Mouse (Mus musculus) CH12.LX (cell line): ENCODE results near the gene Gm5580.

Experiments
- EP300 ChIP-seq: IDR thresholded peaks from 2 replicates; pipeline ENCODE4 v1.6.1; 2011; ENCODE audit warnings: low read length, improper control_type of control experiment
- PAX5 ChIP-seq: IDR thresholded peaks from 2 replicates; pipeline ENCODE4 v1.6.1; 2012; ENCODE audit warnings: low read length, inconsistent platforms, mixed read lengths

DNA sequence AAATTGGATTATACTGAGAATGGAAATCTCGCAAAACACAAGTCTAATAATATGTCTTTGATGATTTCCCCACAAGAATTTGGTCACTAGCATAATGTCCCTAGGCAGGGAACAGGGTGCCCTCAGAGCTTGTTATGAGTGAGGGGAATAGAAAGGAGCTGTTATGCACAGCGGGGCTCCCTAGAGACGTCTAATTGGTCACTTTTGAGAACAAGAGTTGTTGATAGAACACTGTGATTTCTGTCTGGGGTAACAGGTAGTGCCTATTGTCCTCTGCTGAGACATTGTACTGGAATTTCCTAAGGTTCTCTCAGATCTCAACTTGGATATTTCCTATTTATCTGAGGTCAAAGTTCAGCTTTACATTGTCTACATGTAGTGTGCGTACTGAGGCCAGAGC lies 33.2 kb downstream of the Gm5580 start, which contains the start of gene Olfr215:
- no peak for TF ChIP-seq EP300
- no peak for TF ChIP-seq PAX5
